Mouse (Mus musculus) liver, adult 2 months (tissue): ENCODE measurements around the gene Mfng. TPM values are rescaled to one million over a fixed set of nuclear protein-coding genes. Genes with fewer than 3 reads are reported as not detected.

Source experiments
- DNase-seq: peaks from one replicate; pipeline ENCODE4 v3.0.0-alpha.2; 2011; ENCODE audit warnings: low read depth, low spot score; ENCODE audit errors: extremely low read depth
- H3K27ac ChIP-seq: fragments of 200-500 bp; replicated peaks from 2 replicates; pipeline ENCODE4 v1.5.1; 2012; ENCODE audit warnings: low read depth, mild to moderate bottlenecking, control low read depth, inconsistent platforms, low read length; ENCODE audit not compliant: insufficient read depth
- H3K27me3 ChIP-seq: fragments of 200-500 bp; 2 replicates; pipeline ENCODE4 v1.6.1; 2012; ENCODE audit warnings: mild to moderate bottlenecking, moderate library complexity, low read length, inconsistent platforms; ENCODE audit not compliant: control insufficient read depth, insufficient read depth
- H3K36me3 ChIP-seq: fragments of 200-500 bp; 2 replicates; pipeline ENCODE4 v1.6.1; 2012; ENCODE audit warnings: low read length, inconsistent platforms; ENCODE audit not compliant: control insufficient read depth, insufficient read depth
- H3K4me1 ChIP-seq: fragments of 200-500 bp; 2 replicates; pipeline ENCODE4 v1.6.1; 2011; ENCODE audit warnings: low read length; ENCODE audit not compliant: control insufficient read depth, insufficient read depth
- H3K4me3 ChIP-seq: fragments of 200-500 bp; 2 replicates; pipeline ENCODE4 v1.5.1; 2011; ENCODE audit warnings: low read depth, mild to moderate bottlenecking, control low read depth, low read length, moderate library complexity; ENCODE audit not compliant: insufficient read depth
- H3K79me2 ChIP-seq: fragments of 200-500 bp; 2 replicates; pipeline ENCODE4 v1.6.1; 2012; ENCODE audit warnings: inconsistent platforms, mild to moderate bottlenecking, low read length, moderate library complexity; ENCODE audit not compliant: control insufficient read depth, insufficient read depth
- H3K9ac ChIP-seq: fragments of 200-500 bp; 2 replicates; pipeline ENCODE4 v1.6.1; 2012; ENCODE audit warnings: low read depth, mild to moderate bottlenecking, control low read depth, inconsistent platforms, low read length
- CTCF ChIP-seq: fragments of 200-500 bp; IDR thresholded peaks from 2 replicates; pipeline ENCODE4 v1.5.1; 2011; ENCODE audit warnings: low read depth, low read length, control low read depth
- POLR2A ChIP-seq: fragments of 200-500 bp; IDR thresholded peaks from 2 replicates; pipeline ENCODE4 v1.6.1; 2011; ENCODE audit warnings: low read length, control low read depth; ENCODE audit not compliant: insufficient read depth; ENCODE audit errors: extremely low read depth
- WGBS: fragments of 180-500 bp; shearing (Covaris S2); methylation state at CpG from one replicate; pipeline ENCODE4 v1.1.7; 2018; 5-methylcytosine and 5-hydroxymethylcytosine counted together
- polyA plus RNA-seq: library from polyadenylated mRNA; depleted of rRNA; stranded (reverse); fragments of >200 nt; gene quantifications from 2 replicates; pipeline ENCODE4 v1.2.3, GENCODE M21; 2012
- total RNA-seq: library from RNA; depleted of rRNA; stranded (reverse); fragments of >200 nt; gene quantifications from 2 replicates; pipeline ENCODE4 v1.2.3, GENCODE M21; 2014

Gene Mfng
- total and polyA plus RNA-seq, 2 experiments = 0.74 to 2.3 TPM

DNA sequence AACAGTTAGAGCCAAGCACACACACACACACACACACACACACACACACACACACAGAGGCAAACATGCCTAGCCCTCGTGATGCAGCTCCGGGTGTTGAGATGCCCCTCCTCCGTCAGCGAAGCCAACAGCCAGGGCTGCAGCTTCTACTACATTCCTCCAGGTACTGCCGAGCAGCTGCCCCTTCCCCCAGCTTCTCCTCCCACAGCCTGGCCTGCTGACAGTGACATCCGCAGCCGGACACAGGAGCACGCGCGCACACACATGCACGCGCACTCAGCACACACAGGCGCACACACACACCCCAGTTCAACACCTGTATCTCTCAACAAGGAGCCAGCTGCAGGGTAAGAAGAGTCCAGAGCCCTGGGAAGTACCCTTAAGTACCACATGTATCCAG lies 56.3 kb downstream of the Mfng start:
- WGBS = 44% methylated on average over 13 of the region's 13 CpGs
- no peak for DNase-seq
- TF ChIP-seq CTCF = no peak
- TF ChIP-seq POLR2A = no peak

DNA sequence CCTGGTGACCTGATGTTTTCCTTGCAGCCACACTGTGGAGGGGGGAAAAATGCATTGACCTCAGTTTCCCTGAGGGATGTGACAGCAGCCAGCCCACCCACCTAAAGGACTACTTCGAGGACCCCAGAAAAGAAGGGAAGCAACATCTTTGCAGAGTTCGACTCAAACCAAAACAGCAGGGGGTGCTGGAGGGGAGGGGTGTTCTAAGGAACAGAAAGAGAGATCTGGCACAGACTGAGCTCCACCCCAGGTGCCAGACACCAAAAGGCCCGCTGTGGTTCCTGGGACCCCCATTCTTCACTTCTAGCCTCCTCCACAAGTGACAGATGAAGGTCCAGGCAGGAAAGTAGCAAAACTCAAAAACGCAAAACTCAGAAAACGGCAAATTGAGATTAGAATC lies 57.4 kb downstream of the Mfng start:
- Histone ChIP-seq H3K4me3 (no peak overlapping the region), H3K4me1 (no peaks in the 10 kb centered on the region), H3K36me3 (no peaks in the 10 kb centered on the region), H3K9ac (no peak overlapping the region), H3K27ac (no peak overlapping the region), H3K79me2 (no peaks in the 10 kb centered on the region), H3K27me3 (peaks cover 24% of the 10 kb centered on the region)
- DNase-seq = no peak
- TF ChIP-seq CTCF (no peak), POLR2A (no peak)
- 45% methylated on average over 5 of the region's 5 CpGs for WGBS

More for the DNA sequence above, 56.3 kb downstream of the Mfng start:
- H3K4me3 ChIP-seq = no peak overlapping the region
- peaks cover 23% of the 10 kb centered on the region for H3K27me3 ChIP-seq
- no peak overlapping the region for H3K27ac ChIP-seq
- no peak overlapping the region for H3K9ac ChIP-seq
- H3K4me1 ChIP-seq = no peaks in the 10 kb centered on the region
- no peaks in the 10 kb centered on the region for H3K36me3 ChIP-seq
- H3K79me2 ChIP-seq = no peaks in the 10 kb centered on the region

DNA sequence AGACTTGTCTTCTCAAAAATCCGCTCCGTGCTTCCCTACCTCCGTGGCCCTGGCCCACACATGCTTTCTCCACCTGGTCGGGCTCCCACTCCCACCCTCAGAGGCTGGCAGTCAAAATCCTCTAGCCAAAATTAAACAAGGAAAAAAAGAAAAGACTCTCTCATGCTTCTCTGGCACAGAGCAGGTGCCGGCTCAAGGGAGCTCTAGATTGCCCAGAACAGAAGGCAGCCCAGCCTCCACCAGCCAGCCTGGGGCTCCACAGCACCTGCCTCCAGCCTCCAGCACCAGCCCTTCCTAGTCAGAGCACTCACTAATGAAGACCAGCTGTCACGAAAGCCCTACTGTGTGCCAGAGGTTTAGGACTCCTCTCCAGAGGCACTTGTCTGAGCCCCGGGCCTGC lies 59.5 kb downstream of the Mfng start:
- no peak for DNase-seq
- Histone ChIP-seq H3K4me1 (no peaks in the 10 kb centered on the region), H3K27ac (no peak overlapping the region), H3K9ac (no peak overlapping the region), H3K36me3 (no peaks in the 10 kb centered on the region), H3K79me2 (no peaks in the 10 kb centered on the region), H3K27me3 (peaks cover 14% of the 10 kb centered on the region), H3K4me3 (no peak overlapping the region)
- no peak for TF ChIP-seq CTCF
- TF ChIP-seq POLR2A = no peak
- WGBS = 81% methylated on average over 7 of the region's 7 CpGs

DNA sequence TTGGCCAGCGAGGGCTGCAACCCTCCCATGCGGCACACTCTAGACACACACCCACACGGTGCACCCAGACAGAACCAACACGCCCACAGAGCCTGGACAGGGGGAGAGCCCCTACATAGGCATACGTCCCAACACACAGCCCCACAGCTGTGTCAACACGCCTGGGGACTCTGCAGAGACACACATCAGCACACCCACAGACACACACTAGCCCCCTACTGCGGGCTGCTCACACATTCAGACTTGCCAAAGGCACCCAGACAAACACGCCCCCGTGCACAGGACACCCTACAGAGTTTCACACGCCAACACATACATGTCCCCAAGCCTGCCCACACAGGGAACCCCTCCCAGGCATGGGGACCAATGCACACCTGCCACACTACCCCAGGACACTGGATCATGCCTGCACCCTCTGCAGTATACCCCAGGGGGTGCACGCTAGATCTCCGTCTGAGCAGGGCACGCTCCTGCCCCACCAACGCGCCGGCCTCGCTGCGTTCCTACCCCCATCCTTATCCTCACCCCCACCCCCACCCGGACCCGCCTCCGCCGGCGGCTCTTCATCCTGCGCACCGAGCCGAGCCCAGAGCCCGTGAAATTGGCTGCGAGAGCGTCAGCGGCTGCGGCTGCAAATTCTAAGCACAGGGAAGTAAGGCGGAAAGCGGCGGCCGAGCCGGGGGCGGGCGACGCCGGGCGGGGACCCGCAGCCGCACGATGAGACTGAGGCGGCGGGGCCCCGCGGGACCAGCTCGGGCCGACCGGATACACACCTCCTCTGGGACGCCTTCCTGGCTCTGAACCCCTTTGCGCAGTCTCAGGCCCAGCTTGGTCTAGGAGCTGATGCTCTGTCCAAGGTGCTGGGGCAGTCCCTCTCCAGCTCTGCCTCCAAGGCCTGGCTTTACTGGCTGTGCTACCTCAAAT lies 60.7 kb downstream of the Mfng start:
- no peak for DNase-seq
- Histone ChIP-seq H3K27me3 (peaks cover 6% of the 10 kb centered on the region; the same call in 1 of the 2 replicates), H3K4me1 (no peaks in the 10 kb centered on the region), H3K79me2 (no peaks in the 10 kb centered on the region), H3K4me3 (no peak overlapping the region), H3K27ac (no peak overlapping the region), H3K36me3 (no peaks in the 10 kb centered on the region), H3K9ac (no peak overlapping the region)
- TF ChIP-seq CTCF (no peak), POLR2A (no peak)
- 9% methylated on average over 53 of the region's 53 CpGs for WGBS

DNA sequence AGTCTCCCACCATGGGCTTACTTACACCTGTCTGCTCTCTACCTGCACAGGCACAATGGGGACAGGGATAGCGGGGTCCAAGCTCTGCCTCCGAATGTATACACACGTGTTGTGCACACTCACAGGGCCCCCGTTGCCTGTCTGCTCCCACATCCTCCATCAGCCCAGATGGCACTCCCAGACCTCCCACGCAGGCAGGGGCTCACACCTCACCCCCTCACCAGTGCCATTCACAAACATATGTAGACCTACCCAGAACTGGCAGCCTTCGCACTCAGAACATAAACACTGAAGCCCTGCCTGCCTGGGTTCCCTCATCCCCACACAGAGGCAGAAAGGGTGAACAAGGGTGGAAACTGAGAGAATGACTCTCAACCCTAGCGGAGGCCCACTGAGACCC lies 61.3 kb downstream of the Mfng start:
- 79% methylated on average over 7 of the region's 7 CpGs for WGBS

DNA sequence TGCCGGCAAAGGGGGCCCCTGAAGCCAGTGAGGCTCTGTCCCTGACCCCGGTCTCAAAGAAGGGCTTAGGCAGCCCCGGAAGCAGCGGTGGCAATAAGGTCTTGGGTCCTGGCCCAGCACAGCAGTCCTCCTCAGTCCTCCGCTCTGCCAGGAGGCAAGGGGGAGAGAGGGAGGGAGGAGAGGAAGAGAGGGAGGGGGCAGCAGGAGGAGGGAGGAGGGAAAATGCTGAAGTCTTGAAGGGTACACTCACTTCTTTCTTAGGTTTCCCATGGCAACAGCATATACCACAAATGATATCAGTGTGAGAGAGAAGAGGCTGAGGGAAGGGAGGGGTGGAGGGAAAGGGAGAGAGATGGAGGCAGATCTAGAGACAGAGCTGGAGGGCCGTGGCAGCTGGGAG lies 62.6 kb downstream of the Mfng start:
- 49% methylated on average over 6 of the region's 6 CpGs for WGBS
- DNase-seq = no peak
- H3K79me2 ChIP-seq = no peaks in the 10 kb centered on the region
- TF ChIP-seq POLR2A = no peak
- no peak for TF ChIP-seq CTCF
- H3K4me1 ChIP-seq = no peaks in the 10 kb centered on the region
- no peaks in the 10 kb centered on the region for H3K36me3 ChIP-seq
- H3K9ac ChIP-seq = no peak overlapping the region
- H3K27me3 ChIP-seq = peaks cover 6% of the 10 kb centered on the region; the same call in 1 of the 2 replicates
- H3K4me3 ChIP-seq = no peak overlapping the region
- no peak overlapping the region for H3K27ac ChIP-seq

More for the DNA sequence above, 61.3 kb downstream of the Mfng start:
- TF ChIP-seq CTCF (no peak), POLR2A (no peak)
- no peak overlapping the region for H3K4me3 ChIP-seq
- H3K4me1 ChIP-seq = no peaks in the 10 kb centered on the region
- peaks cover 6% of the 10 kb centered on the region; the same call in 1 of the 2 replicates for H3K27me3 ChIP-seq
- H3K36me3 ChIP-seq = no peaks in the 10 kb centered on the region
- H3K27ac ChIP-seq = no peak overlapping the region
- no peak overlapping the region for H3K9ac ChIP-seq
- no peak for DNase-seq
- no peaks in the 10 kb centered on the region for H3K79me2 ChIP-seq
